Mouse (Mus musculus) retina, postnatal 7 days (tissue): ENCODE measurements around the gene Yipf3.

ENCODE experiments used
- DNase-seq: peaks from one replicate; pipeline ENCODE4 v3.0.0-alpha.2; 2012; ENCODE audit warnings: low read depth, low spot score

Gene Yipf3

GRCm38 (mm10) chr17:46283140-46283539 is 35.3 kb downstream of the Yipf3 start:
- no peak for DNase-seq

- DNase-seq = no peak
Measured at GRCm38 (mm10) chr17:46283911-46284310, 36.0 kb downstream of the Yipf3 start.

- no peak for DNase-seq
Measured at GRCm38 (mm10) chr17:46284653-46285052, 36.8 kb downstream of the Yipf3 start.

GRCm38 (mm10) chr17:46285407-46285806 is 37.5 kb downstream of the Yipf3 start:
- DNase-seq = no peak

- DNase-seq = no peak
Measured at GRCm38 (mm10) chr17:46287678-46288095, 39.8 kb downstream of the Yipf3 start.

- DNase-seq = no peak
Measured at GRCm38 (mm10) chr17:46296601-46297000, 48.7 kb downstream of the Yipf3 start.

- DNase-seq = no peak
Measured at GRCm38 (mm10) chr17:46297028-46297363, 49.1 kb downstream of the Yipf3 start.

- no peak for DNase-seq
Measured at GRCm38 (mm10) chr17:46297364-46298219, 49.7 kb downstream of the Yipf3 start, which contains the start of gene Dlk2. Dlk2 (plus strand) TSS chr17:46297421.

- DNase-seq = peak; percentile 69
Measured at GRCm38 (mm10) chr17:46298220-46298913, 50.5 kb downstream of the Yipf3 start.

- no peak for DNase-seq
Measured at GRCm38 (mm10) chr17:46301892-46302291, 54.0 kb downstream of the Yipf3 start.
